Mouse (Mus musculus) forebrain, embryonic 16.5 days (tissue): ENCODE data around the gene Gm9112. TPM values are rescaled to one million over a fixed set of nuclear protein-coding genes. Genes with fewer than 3 reads are reported as not detected.

Source experiments
- polyA plus RNA-seq: library from polyadenylated mRNA; unstranded; fragments of >200 nt; fragmentation: Nextera tagmentation; extraction: Ambion mirVana; gene quantifications from 2 replicates; pipeline ENCODE4 v1.2.1, GENCODE M21; 2015

The Gm9112 gene
- polyA plus RNA-seq, 1 experiment from 2014 or later = not detected

Other genes with a start within 250 kb of the Gm9112 start
- 9.9 and 12.1 TPM in 2 replicates for gene Hdac8, start 202.3 kb downstream of the Gm9112 start, polyA plus RNA-seq
- 4.6 and 5.5 TPM in 2 replicates for gene Phka1, start 63.4 kb downstream of the Gm9112 start, polyA plus RNA-seq
- gene Gm3880, start 20.7 kb downstream of the Gm9112 start, polyA plus RNA-seq = not detected in 2 replicates
- gene Dmrtc1b, start 230 bp upstream of the Gm9112 start, polyA plus RNA-seq = not detected in 2 replicates
- not detected in 2 replicates for gene Dmrtc1c1, start 95.3 kb upstream of the Gm9112 start, polyA plus RNA-seq
- gene Dmrtc1c2, start 147.0 kb upstream of the Gm9112 start, polyA plus RNA-seq = not detected in 2 replicates
- not detected in 2 replicates for gene 1700031F05Rik, start 160.3 kb upstream of the Gm9112 start, polyA plus RNA-seq
- gene Dmrtc1a, start 201.1 kb upstream of the Gm9112 start, polyA plus RNA-seq = 1.8 TPM in 2 replicates
- gene 1700011M02Rik, start 201.3 kb upstream of the Gm9112 start, polyA plus RNA-seq = not detected in 2 replicates
- gene 1700018G05Rik, start 220.7 kb upstream of the Gm9112 start, polyA plus RNA-seq = not detected in 2 replicates